Mouse (Mus musculus): ENCODE measurements around the gene Rnf43.

- TF ChIP-seq CTCF (IDR thresholded peaks at IDR 0.05; ENCODE audit: low read depth, low read length) = no peak
- no peak for TF ChIP-seq TAL1 (conservative IDR thresholded peaks at IDR 0.05; ENCODE audit: low read depth, low read length)
- no peak for TF ChIP-seq GATA2 (IDR thresholded peaks at IDR 0.05; ENCODE audit: borderline replicate concordance, low read depth, low read length)
- TF ChIP-seq GATA1 (IDR thresholded peaks at IDR 0.05; ENCODE audit: borderline replicate concordance, low read length) = no peak
- TF ChIP-seq POLR2AphosphoS5 (IDR thresholded peaks at IDR 0.05; ENCODE audit: insufficient replicate concordance, low read depth, low read length) = no peak; the same call in 1 of the 2 replicates
Observed at GRCm38 (mm10) chr11:87749192-87750042, 86.9 kb downstream of the Rnf43 start.
